Comparison of ENCODE assay signal across 8 mouse cellular contexts in genomic region chr3:126402836-126403235, GRCm38 (mm10). TPM values are rescaled to one million over a fixed set of nuclear protein-coding genes. Genes with fewer than 3 reads are reported as not detected.
DNase-seq lines count a peak whose midpoint lies in the region; ATAC-seq lines count a peak whose summit lies in the region.

No protein-coding gene starts in this region.

- H3K36me3 ChIP-seq in forebrain, embryonic 15.5 days, result no peaks in the 10 kb centered on the region
- H3K36me3 ChIP-seq in hindbrain, embryonic 14.5 days (replicated peaks; ENCODE audit: control insufficient read depth, insufficient read depth), result no peaks in the 10 kb centered on the region

- no peaks in the 10 kb centered on the region for H3K27me3 ChIP-seq in forebrain, embryonic 15.5 days
- no peaks in the 10 kb centered on the region for H3K27me3 ChIP-seq in hindbrain, embryonic 14.5 days (ENCODE audit: control insufficient read depth, insufficient read depth, low read length)

- ATAC-seq in cerebellum, adult (ENCODE audit: insufficient number of reproducible peaks, low FRiP score, low TSS enrichment), result peak; percentile 52; the same call in 1 of the 2 replicates
- 0 out of 2 replicates have a peak, but pooled peaks have one; percentile 23 for ATAC-seq in forebrain, embryonic 15.5 days (replicated peaks)
- ATAC-seq in hindbrain, embryonic 14.5 days (ENCODE audit: low FRiP score), result peak; percentile 65; the same call in 1 of the 2 replicates
- ATAC-seq in erythroid progenitor cell, adult 5-6 weeks (replicated peaks; ENCODE audit: low FRiP score, poor library complexity, severe bottlenecking), result no peak

- H3K9me3 ChIP-seq in forebrain, embryonic 15.5 days, result no peaks in the 10 kb centered on the region
- H3K9me3 ChIP-seq in hindbrain, embryonic 14.5 days (ENCODE audit: control insufficient read depth, low read length), result no peaks in the 10 kb centered on the region

- WGBS in forebrain, embryonic 15.5 days, result 25% methylated on average over 3 of the region's 3 CpGs
- 24% methylated on average over 3 of the region's 3 CpGs for WGBS in hindbrain, embryonic 14.5 days

- no peaks in the 10 kb centered on the region for H3K4me1 ChIP-seq in forebrain, embryonic 15.5 days
- no peaks in the 10 kb centered on the region for H3K4me1 ChIP-seq in hindbrain, embryonic 14.5 days (replicated peaks; ENCODE audit: control insufficient read depth, insufficient read depth, low read length)

- H3K27ac ChIP-seq in forebrain, embryonic 15.5 days (replicated peaks), result no peak overlapping the region
- no peak overlapping the region for H3K27ac ChIP-seq in hindbrain, embryonic 14.5 days

- peak; percentile 70 for DNase-seq in Muller cell, postnatal 12 days (ENCODE audit: inconsistent ontology term)
- DNase-seq in hindbrain, embryonic 14.5 days (ENCODE audit: low spot score), result peak; percentile 78
- peak; percentile 83 for DNase-seq in layer of hippocampus, adult 9-10 months (ENCODE audit: low spot score)
- peak; percentile 82 for DNase-seq in lung, postnatal 14 days
- peak; percentile 45 for DNase-seq in right cerebral cortex, postnatal 14 days

- H3K9ac ChIP-seq in forebrain, embryonic 15.5 days (replicated peaks), result no peak overlapping the region
- no peak overlapping the region for H3K9ac ChIP-seq in hindbrain, embryonic 14.5 days

- no peak overlapping the region for H3K4me3 ChIP-seq in forebrain, embryonic 15.5 days
- H3K4me3 ChIP-seq in hindbrain, embryonic 14.5 days (replicated peaks; ENCODE audit: low read length), result no peak overlapping the region

- no peak overlapping the region for H3K4me2 ChIP-seq in forebrain, embryonic 15.5 days (replicated peaks)
- H3K4me2 ChIP-seq in hindbrain, embryonic 14.5 days (replicated peaks), result no peak overlapping the region

RNA-seq across cellular contexts. Expression of gene Arsj, which starts 39.4 kb away (rescaled TPM):
- polyA plus RNA-seq in forebrain, embryonic 15.5 days (2015; fragmentation: Nextera tagmentation; extraction: Ambion mirVana), result 0.11 and 0.14 TPM in 2 replicates
- 0.20 and 0.43 TPM in 2 replicates for polyA plus RNA-seq in hindbrain, embryonic 14.5 days (2014; fragmentation: Nextera tagmentation; extraction: Ambion mirVana)
- not detected in 2 replicates for total RNA-seq in erythroid progenitor cell, adult 5-6 weeks (2015; ENCODE audit: low replicate concordance)
- total RNA-seq in erythroid progenitor cell, adult 5-6 weeks (2017; ENCODE audit: low replicate concordance), result not detected in 2 replicates
